Mouse (Mus musculus) ES-Bruce4 (cell line): ENCODE results near the gene Stk4.

ENCODE experiments used
- CTCF ChIP-seq: IDR thresholded peaks from one replicate; pipeline ENCODE4 v1.8.1; 2011; ENCODE audit warnings: low read depth, low read length
- POLR2A ChIP-seq: IDR thresholded peaks from one replicate; pipeline ENCODE4 v1.8.1; 2011; ENCODE audit warnings: low read length; ENCODE audit not compliant: insufficient read depth

GRCm38 (mm10) chr2:164031147-164031546 is 39.0 kb upstream of the Stk4 start:
- TF ChIP-seq CTCF (no peak), POLR2A (no peak)
